Mouse (Mus musculus) spleen, postnatal 10 days (tissue): ENCODE data around the gene Gmip.

Experiments used
- DNase-seq, 2 experiments: peaks; one replicate each; pipeline ENCODE4 v3.0.0; 2021 to 2022; ENCODE audit warnings: low spot score in 2 of 2

Gene Gmip

GRCm38 (mm10) chr8:69861251-69861650, 52.8 kb downstream of the Gmip start:
- no peak for DNase-seq

DNA sequence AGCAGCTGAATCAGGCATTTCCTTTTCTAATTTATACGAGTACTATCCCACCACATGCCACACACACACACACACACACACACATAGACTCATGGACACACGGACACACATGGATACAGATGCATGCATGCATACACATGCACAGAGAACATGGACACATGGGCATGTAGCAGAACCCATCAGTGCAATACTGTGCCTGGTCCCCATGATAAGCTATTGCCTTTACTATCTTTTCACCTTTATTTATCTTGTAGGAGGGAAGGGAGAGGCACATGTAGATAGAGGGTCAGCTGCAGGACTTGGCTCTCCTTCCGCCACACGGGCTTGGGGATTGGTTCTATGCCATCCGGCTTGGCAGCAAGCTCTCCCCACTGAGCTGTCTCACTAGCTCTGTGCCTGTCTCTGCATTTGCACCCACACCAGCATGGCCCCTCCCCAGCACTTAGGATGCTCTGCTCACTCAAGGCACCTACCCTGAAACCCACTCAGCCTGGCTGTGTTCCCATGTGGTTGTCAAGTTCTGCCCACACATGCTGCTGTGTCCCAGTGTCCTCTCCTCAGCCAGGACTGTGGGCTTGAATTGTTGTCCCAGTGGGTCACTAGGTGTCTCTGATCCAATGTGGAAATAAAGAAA, 55.0 kb downstream of the Gmip start:
- DNase-seq = no peak

DNA sequence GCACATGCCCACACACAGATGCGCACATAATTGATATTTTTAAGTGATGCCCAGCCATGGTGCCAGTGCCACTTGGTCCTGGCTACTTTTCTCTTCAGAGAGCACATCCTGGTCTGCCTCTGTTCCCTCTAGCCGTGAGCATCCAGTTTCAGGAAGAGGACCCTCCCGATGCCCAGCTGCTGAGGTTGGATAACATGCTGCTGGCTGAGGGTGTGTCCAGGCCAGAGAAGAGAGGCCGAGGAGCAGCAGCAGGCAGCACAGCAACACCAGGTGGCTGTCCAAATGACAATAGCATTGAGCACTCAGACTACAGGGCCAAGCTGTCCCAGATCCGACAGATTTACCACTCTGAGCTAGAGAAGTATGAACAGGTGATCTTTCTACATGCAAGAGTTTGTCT, 55.7 kb downstream of the Gmip start:
- DNase-seq = no peak

DNA sequence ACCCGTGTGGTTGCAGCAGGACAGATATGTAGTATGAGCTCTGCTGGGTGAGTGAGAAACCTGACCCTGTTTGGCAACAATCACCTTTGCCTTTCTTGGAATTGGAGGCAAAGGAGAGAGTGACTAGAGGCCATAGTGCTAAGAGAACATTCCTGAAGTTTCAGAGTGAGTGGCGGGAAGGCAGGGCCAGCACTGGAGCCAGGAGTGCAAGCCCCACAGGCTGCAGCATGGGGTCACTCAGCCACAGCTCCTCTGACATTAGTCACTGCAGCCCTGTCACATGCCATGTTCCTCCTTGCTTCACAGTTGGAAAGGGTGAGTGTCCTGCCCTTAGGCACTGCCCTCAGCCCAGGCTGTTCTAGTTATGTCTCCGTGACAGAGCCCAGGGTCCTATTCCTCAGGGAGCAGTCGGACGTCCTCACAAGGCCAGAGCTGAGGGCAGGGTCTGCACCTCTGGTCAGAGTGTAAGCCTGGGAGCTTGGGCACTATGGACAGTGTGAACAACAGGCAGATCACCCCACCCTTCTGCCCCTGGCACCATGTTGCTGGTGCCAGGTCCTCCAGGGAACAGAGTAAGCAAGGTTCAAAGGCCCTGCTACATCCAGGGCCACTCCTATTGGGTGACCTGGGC, 59.3 kb downstream of the Gmip start:
- DNase-seq = no peak

GRCm38 (mm10) chr8:69870003-69870765, 61.7 kb downstream of the Gmip start:
- no peak for DNase-seq

- no peak for DNase-seq
These were observed 62.4 kb downstream of the Gmip start for GRCm38 (mm10) chr8:69870907-69871306.
